Mouse (Mus musculus): ENCODE measurements around the gene Gckr. TPM values are rescaled to one million over a fixed set of nuclear protein-coding genes. Genes with fewer than 3 reads are reported as not detected.

The Gckr gene
- polyA plus RNA-seq (2015; fragmentation: Nextera tagmentation; extraction: Ambion mirVana), result 0.15 and 0.30 TPM in 2 replicates

DNA sequence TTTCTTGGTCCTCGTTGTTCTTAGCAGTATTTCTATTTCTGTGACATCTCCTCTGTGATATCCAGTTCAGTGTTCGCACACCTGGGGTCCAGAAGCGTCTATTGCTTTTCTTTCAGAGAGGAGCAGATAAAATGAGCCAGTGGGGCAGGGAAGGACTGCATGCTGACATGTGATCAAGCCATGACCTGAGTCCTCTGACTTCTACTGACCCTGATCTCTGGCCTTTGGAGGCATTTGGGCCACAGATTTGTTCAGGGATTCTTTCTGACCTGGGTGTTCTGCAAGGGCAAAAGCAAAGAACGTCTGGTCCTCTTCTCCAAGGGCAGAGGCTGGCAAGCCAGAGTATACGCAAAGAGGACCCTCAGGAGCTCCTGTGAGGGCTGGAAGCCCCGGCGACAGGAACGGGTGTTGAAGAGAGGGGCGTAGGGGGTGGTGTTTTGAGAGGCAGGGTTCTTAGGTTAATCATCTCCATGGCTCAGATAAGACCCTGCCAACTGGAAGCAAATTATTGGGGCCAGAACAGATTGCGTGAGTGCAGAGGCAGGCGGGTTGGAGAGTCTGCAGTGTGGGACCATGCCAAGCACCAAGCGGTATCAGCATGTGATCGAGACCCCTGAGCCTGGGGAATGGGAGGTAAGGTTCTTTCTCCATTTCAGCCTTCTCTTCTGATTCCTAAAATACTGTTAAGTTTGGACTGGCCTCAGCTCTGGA lies at the start of gene Gckr:
Gene Gckr, plus strand, starts transcription at position 397 of the 711 bp plus-strand sequence.
- 72% methylated on average over 13 of the region's 13 CpGs for WGBS
- no peak within 1 kb of the TSS for H3K9ac ChIP-seq
- ATAC-seq (ENCODE audit: insufficient number of reproducible peaks, low FRiP score, low TSS enrichment, low read depth), result no peak
- no peaks in the 10 kb centered on the region for H3K9me3 ChIP-seq (replicated peaks)
- no peaks in the 10 kb centered on the region for H3K27me3 ChIP-seq
- H3K27ac ChIP-seq (replicated peaks), result no peak within 1 kb of the TSS
- peak within 1 kb of the TSS; percentile 81 for H3K4me2 ChIP-seq (replicated peaks)
- peaks cover 13% of the 10 kb centered on the region for H3K4me1 ChIP-seq
- peak within 1 kb of the TSS; percentile 85; the same call in 1 of the 2 replicates for H3K4me3 ChIP-seq (replicated peaks)
- peaks cover 16% of the 10 kb centered on the region for H3K36me3 ChIP-seq

DNA sequence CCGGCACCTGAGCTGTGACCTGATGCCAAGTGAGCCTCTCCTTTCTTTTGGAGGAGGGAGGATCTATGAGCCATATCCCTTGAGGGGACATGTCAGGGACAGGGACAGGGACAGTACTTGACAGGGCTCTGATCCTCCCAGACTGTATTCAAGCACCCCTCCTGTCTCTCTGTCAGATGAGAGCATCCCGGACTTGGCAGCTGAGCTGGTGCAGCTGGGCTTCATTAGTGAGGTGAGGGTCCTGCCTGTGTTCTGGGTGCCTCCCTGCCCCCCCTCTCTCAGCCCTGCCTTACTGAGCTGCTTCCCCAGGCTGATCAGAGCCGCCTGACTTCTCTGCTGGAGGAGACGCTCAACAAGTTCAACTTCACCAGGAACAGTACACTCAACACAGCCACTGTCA lies 46.5 kb upstream of the Gckr start:
- no peak overlapping the region for H3K9ac ChIP-seq
- peak overlapping the region; percentile 44; the same call in 1 of the 2 replicates for H3K4me2 ChIP-seq (replicated peaks)
- H3K9me3 ChIP-seq (replicated peaks), result no peaks in the 10 kb centered on the region
- peaks cover 88% of the 10 kb centered on the region for H3K36me3 ChIP-seq
- WGBS, result 25% methylated on average over 4 of the region's 4 CpGs
- H3K4me3 ChIP-seq (replicated peaks), result 0 out of 2 replicates have a peak overlapping the region, but pooled peaks have one; percentile 39
- peaks cover 42% of the 10 kb centered on the region for H3K4me1 ChIP-seq
- no peaks in the 10 kb centered on the region for H3K27me3 ChIP-seq
- peak overlapping the region; percentile 83 for H3K27ac ChIP-seq (replicated peaks)
- peak; percentile 36 for ATAC-seq (ENCODE audit: insufficient number of reproducible peaks, low FRiP score, low TSS enrichment, low read depth)

DNA sequence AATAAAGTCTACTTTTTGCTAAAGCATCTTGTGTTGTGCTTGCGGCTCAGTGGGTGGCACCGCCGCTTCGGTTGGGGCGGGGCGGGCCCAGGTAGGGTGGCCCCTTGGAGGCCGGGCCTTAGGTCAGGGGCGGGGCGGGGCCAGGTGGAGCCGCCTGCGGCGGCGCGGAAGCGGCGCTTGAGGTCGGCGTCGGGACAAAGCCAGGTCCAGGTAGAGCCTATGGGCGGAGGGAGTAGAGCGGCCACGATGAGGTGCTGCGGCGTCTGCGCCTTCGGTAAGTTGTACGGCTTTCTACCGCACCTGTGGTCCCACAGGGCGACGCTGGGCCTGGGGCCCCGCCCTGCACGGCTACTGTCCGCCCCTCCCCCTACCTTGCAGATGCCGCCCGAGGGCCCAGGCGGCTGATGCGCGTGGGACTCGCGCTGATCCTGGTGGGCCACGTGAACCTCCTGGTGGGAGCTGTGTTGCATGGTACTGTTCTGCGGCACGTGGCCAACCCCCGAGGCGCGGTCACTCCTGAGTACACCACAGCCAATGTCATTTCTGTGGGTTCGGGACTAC lies 45.6 kb upstream of the Gckr start, which contains the start of gene Krtcap3:
Gene Krtcap3, plus strand, starts transcription at position 151 of the 561 bp plus-strand sequence.
- peaks cover 42% of the 10 kb centered on the region for H3K4me1 ChIP-seq
- H3K4me2 ChIP-seq (replicated peaks), result peak within 1 kb of the TSS; percentile 44
- no peak within 1 kb of the TSS for H3K9ac ChIP-seq
- peak; percentile 72 for ATAC-seq (ENCODE audit: insufficient number of reproducible peaks, low FRiP score, low TSS enrichment, low read depth)
- no peaks in the 10 kb centered on the region for H3K9me3 ChIP-seq (replicated peaks)
- peaks cover 84% of the 10 kb centered on the region for H3K36me3 ChIP-seq
- H3K4me3 ChIP-seq (replicated peaks), result peak within 1 kb of the TSS; percentile 39
- peak within 1 kb of the TSS; percentile 83 for H3K27ac ChIP-seq (replicated peaks)
- no peaks in the 10 kb centered on the region for H3K27me3 ChIP-seq
- WGBS, result 21% methylated on average over 47 of the region's 47 CpGs

DNA sequence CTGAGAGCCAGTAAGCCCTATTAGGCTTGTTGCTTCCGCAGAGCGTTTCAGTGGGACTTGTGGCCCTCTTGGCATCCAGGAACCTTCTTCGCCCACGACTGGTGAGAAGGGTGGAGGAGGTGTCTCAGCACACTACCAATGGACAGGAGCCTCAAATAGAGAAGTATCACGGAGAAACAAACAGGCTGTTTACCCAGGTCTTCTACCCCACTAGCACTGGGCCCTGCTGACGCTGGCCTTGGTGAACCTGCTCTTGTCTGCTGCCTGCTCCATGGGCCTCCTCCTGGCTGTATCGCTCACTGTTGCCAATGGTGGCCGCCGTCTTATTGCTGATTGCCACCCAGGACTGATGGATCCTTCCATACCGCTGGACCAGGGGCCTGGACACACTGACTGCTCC lies 45.1 kb upstream of the Gckr start:
- WGBS, result 46% methylated on average over 10 of the region's 10 CpGs
- Histone ChIP-seq H3K4me1 (peaks cover 42% of the 10 kb centered on the region), H3K27ac (replicated peaks) (peak overlapping the region; percentile 83), H3K27me3 (no peaks in the 10 kb centered on the region), H3K9ac (no peak overlapping the region), H3K9me3 (replicated peaks) (no peaks in the 10 kb centered on the region), H3K4me2 (replicated peaks) (peak overlapping the region; percentile 44), H3K4me3 (replicated peaks) (peak overlapping the region; percentile 39), H3K36me3 (peaks cover 82% of the 10 kb centered on the region)
- ATAC-seq (ENCODE audit: insufficient number of reproducible peaks, low FRiP score, low TSS enrichment, low read depth), result no peak

DNA sequence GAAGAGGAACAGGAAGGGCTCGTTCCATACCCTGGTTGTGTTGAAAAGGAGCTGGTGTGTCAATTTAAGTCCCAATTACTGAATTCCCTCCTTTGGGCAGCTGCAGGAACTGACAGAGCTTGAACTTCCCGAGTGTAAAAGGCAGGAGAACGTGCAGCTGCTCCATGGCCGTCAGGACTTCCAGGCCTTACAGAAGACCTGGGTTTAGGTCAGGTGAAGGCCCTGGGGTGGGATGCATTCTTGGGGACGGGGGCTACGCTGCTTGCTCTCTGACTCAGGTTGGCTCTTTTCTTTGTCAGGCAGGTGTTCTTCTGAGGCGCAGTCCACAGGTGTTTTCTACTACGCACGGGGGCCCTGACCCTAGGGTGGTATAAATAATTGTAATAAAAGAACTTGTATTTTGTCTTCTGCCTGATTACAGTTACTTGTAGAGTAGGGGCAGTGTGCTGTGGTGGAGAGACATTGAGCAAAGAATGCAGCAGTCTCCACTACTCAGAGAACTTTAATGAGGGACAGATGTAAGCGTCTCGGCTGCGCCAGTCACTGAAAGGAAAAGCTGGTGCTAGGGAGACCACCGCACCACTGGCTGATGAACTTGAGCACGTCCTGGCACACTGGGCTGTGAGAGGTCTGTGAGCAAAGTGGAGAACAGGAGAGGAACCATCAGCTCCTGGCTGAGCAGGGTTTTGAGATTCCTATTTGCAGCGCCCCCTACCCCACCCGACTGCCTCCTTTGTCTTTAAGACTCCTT lies 44.3 kb upstream of the Gckr start:
- Histone ChIP-seq H3K4me1 (peaks cover 42% of the 10 kb centered on the region), H3K4me3 (replicated peaks) (no peak overlapping the region), H3K36me3 (peaks cover 82% of the 10 kb centered on the region), H3K27me3 (no peaks in the 10 kb centered on the region), H3K4me2 (replicated peaks) (no peak overlapping the region), H3K9me3 (replicated peaks) (no peaks in the 10 kb centered on the region), H3K27ac (replicated peaks) (peak overlapping the region; percentile 71), H3K9ac (no peak overlapping the region)
- WGBS, result 38% methylated on average over 16 of the region's 16 CpGs
- ATAC-seq (ENCODE audit: insufficient number of reproducible peaks, low FRiP score, low TSS enrichment, low read depth), result peak; percentile 27; the same call in 1 of the 2 replicates

DNA sequence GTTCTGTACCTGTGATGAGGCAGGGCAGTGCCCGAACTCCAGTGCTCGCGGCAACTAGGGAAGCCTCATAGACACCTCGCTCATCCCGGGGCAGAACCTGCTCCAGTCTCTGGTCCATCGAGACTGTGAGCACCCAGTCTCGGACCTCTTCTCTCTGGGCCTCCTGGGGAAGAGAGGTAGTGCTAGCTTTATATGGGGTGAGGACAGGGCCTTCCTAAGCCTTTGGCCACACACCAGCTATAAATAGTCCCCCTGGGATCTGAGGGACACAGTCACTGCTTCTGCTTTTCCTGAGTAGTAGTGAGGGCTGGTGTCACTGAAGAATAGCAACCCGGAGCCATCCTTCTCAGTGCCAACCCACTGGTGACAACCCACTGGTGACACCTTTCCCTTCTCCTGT lies 43.4 kb upstream of the Gckr start:
- H3K27me3 ChIP-seq, result no peaks in the 10 kb centered on the region
- H3K4me1 ChIP-seq, result peaks cover 42% of the 10 kb centered on the region
- ATAC-seq (ENCODE audit: insufficient number of reproducible peaks, low FRiP score, low TSS enrichment, low read depth), result no peak
- H3K27ac ChIP-seq (replicated peaks), result peak overlapping the region; percentile 71; the same call in 1 of the 2 replicates
- H3K9me3 ChIP-seq (replicated peaks), result no peaks in the 10 kb centered on the region
- peaks cover 82% of the 10 kb centered on the region for H3K36me3 ChIP-seq
- H3K4me2 ChIP-seq (replicated peaks), result no peak overlapping the region
- no peak overlapping the region for H3K9ac ChIP-seq
- WGBS, result 92% methylated on average over 8 of the region's 8 CpGs
- no peak overlapping the region for H3K4me3 ChIP-seq (replicated peaks)

DNA sequence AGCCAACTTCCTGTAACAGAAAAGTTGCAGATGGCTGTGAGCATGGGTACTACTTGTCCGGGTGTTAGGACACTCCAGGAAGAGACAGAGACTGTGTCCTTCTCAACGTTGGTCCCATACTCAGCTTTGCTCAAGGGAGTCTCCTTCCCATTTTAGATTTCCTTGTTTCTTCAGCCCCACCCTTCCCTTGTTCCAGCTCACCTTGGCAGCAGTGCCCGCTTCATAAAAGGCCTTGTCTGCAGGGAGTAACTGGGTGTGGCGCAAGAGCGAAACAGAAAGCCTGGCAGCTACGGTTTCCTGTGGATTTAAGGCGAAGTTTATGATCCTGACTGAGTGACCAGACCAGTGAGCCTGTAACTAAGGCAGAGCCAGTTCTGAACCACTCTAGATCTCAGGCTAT lies 42.8 kb upstream of the Gckr start:
- Histone ChIP-seq H3K27me3 (no peaks in the 10 kb centered on the region), H3K4me1 (peaks cover 42% of the 10 kb centered on the region), H3K4me3 (replicated peaks) (no peak overlapping the region), H3K27ac (replicated peaks) (0 out of 2 replicates have a peak overlapping the region, but pooled peaks have one; percentile 71), H3K4me2 (replicated peaks) (no peak overlapping the region), H3K9me3 (replicated peaks) (no peaks in the 10 kb centered on the region), H3K9ac (no peak overlapping the region), H3K36me3 (peaks cover 82% of the 10 kb centered on the region)
- 63% methylated on average over 7 of the region's 7 CpGs for WGBS
- ATAC-seq (ENCODE audit: insufficient number of reproducible peaks, low FRiP score, low TSS enrichment, low read depth), result no peak

DNA sequence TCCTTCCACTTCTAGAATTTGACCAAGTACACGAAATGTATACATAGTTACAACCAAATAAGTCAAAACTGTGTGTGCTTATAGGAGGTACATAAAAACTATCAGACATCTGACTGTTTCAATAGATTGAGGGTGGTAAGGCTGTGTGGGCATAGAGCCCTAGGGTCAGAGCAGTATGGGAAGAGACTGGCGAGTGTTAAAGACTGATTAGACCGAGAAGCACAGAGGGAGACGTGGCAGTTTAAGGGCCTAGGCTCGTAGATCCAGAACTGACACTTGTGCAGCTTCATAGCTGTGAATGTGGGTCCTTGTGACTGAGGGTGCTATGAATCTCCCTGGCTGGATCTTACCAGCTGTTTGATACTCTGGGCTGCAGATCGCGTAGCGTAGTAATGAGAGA lies 42.3 kb upstream of the Gckr start:
- H3K9ac ChIP-seq, result no peak overlapping the region
- H3K9me3 ChIP-seq (replicated peaks), result no peaks in the 10 kb centered on the region
- H3K4me1 ChIP-seq, result peaks cover 42% of the 10 kb centered on the region
- 87% methylated on average over 8 of the region's 8 CpGs for WGBS
- H3K36me3 ChIP-seq, result peaks cover 82% of the 10 kb centered on the region
- H3K4me2 ChIP-seq (replicated peaks), result no peak overlapping the region
- no peaks in the 10 kb centered on the region for H3K27me3 ChIP-seq
- H3K27ac ChIP-seq (replicated peaks), result 0 out of 2 replicates have a peak overlapping the region, but pooled peaks have one; percentile 71
- ATAC-seq (ENCODE audit: insufficient number of reproducible peaks, low FRiP score, low TSS enrichment, low read depth), result no peak
- H3K4me3 ChIP-seq (replicated peaks), result no peak overlapping the region

DNA sequence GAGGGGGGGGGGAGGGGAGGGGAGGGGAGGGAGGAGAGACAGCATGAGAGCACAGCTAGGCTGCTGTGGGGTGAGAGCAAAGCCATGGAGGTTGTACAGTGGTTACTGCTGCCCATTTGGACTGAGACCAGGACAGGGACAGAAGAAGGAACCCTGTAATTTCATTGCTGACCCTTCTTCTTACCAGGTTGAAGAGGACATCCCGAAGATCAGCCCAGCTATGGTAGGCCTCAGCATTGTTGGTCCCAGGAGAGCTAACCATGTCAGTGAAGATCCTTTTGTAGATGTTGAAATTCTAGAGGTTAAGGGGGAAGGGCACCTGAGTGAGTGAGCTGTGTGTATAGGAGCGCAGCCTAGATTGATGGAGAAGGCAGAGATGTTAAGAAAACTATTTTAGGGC lies 41.9 kb upstream of the Gckr start:
- no peak overlapping the region for H3K4me3 ChIP-seq (replicated peaks)
- no peak overlapping the region for H3K27ac ChIP-seq (replicated peaks)
- H3K27me3 ChIP-seq, result no peaks in the 10 kb centered on the region
- peaks cover 39% of the 10 kb centered on the region for H3K4me1 ChIP-seq
- no peak overlapping the region for H3K4me2 ChIP-seq (replicated peaks)
- WGBS, result 87% methylated on average over 2 of the region's 2 CpGs
- ATAC-seq (ENCODE audit: insufficient number of reproducible peaks, low FRiP score, low TSS enrichment, low read depth), result no peak
- H3K9ac ChIP-seq, result no peak overlapping the region
- H3K9me3 ChIP-seq (replicated peaks), result no peaks in the 10 kb centered on the region
- peaks cover 82% of the 10 kb centered on the region for H3K36me3 ChIP-seq

DNA sequence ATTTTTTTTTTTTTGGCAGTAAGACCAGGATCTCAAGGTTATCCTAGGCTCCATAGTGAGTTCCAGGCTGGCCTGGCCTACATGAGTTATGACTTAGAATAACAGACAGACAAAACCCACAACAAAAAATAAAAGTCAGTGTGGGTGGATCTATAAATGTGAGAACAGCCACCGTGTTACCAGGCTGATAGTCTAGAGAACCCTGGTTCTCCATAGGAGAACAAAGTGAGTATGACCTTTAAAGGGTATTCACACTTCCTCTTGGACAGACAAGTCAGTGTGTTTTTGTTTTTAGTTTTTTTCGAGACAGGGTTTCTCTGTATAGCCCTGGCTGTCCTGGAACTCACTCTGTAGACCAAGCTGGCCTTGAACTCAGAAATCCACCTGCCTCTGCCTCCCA lies 41.3 kb upstream of the Gckr start:
- Histone ChIP-seq H3K36me3 (peaks cover 82% of the 10 kb centered on the region), H3K9ac (no peak overlapping the region), H3K9me3 (replicated peaks) (no peaks in the 10 kb centered on the region), H3K27me3 (no peaks in the 10 kb centered on the region), H3K27ac (replicated peaks) (no peak overlapping the region), H3K4me2 (replicated peaks) (no peak overlapping the region), H3K4me3 (replicated peaks) (no peak overlapping the region), H3K4me1 (peaks cover 33% of the 10 kb centered on the region)
- WGBS, result 91% methylated on average over 2 of the region's 2 CpGs
- no peak for ATAC-seq (ENCODE audit: insufficient number of reproducible peaks, low FRiP score, low TSS enrichment, low read depth)

DNA sequence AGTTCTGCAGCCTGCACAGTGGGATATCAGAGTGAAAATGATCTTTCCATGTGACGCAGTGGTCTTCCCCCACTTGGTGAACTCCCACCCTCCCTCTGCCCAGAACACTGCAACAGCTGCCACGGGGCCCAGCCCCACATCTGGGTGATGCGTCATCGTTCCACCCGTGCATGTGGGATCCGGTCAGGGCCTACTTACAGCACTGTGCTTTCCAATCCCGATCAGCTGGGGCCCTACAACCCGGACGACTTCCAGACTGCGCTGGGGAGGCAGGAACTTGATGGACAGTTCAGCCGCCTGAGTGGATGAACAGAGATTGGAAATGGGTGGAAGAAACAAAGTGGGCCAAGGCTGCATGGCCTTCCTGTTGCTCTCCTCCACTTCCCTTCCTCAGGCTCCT lies 39.6 kb upstream of the Gckr start:
- peaks cover 16% of the 10 kb centered on the region for H3K4me1 ChIP-seq
- H3K9ac ChIP-seq, result no peak overlapping the region
- H3K27ac ChIP-seq (replicated peaks), result no peak overlapping the region
- H3K36me3 ChIP-seq, result peaks cover 84% of the 10 kb centered on the region
- no peaks in the 10 kb centered on the region for H3K9me3 ChIP-seq (replicated peaks)
- 72% methylated on average over 11 of the region's 11 CpGs for WGBS
- H3K4me3 ChIP-seq (replicated peaks), result no peak overlapping the region
- no peaks in the 10 kb centered on the region for H3K27me3 ChIP-seq
- H3K4me2 ChIP-seq (replicated peaks), result no peak overlapping the region
- no peak for ATAC-seq (ENCODE audit: insufficient number of reproducible peaks, low FRiP score, low TSS enrichment, low read depth)
